Mouse (Mus musculus): ENCODE data around the gene Mcmbp. TPM values are rescaled to one million over a fixed set of nuclear protein-coding genes. Genes with fewer than 3 reads are reported as not detected.

Mcmbp gene
- polyA plus RNA-seq, 1 experiment = 8.9 TPM

GRCm38 (mm10) chr7:128739116-128739461 is 1.2 kb downstream of the Mcmbp start:
- H3K36me3 ChIP-seq (ENCODE audit: control insufficient read depth, insufficient read depth, low read length) = no peaks in the 10 kb centered on the region
- H3K4me3 ChIP-seq (ENCODE audit: control insufficient read depth, low read depth, low read length) = peak overlapping the region; percentile 38
- no peaks in the 10 kb centered on the region for H3K27me3 ChIP-seq (ENCODE audit: control insufficient read depth, insufficient read depth, low read length)
- H3K27ac ChIP-seq (ENCODE audit: control insufficient read depth, insufficient read depth, low read depth, low read length) = no peak overlapping the region
- TF ChIP-seq CTCF (IDR thresholded peaks at IDR 0.05; ENCODE audit: control insufficient read depth, insufficient read depth, insufficient replicate concordance, low read depth, low read length) (no peak), POLR2A (IDR thresholded peaks at IDR 0.05; ENCODE audit: control insufficient read depth, low read depth, low read length) (no peak)
- H3K4me1 ChIP-seq (ENCODE audit: control insufficient read depth, insufficient read depth, low read length) = peaks cover 8% of the 10 kb centered on the region; the same call in 1 of the 2 replicates

- no peak for TF ChIP-seq POLR2A (IDR thresholded peaks at IDR 0.05; ENCODE audit: control insufficient read depth, low read depth, low read length)
- TF ChIP-seq CTCF (IDR thresholded peaks at IDR 0.05; ENCODE audit: control insufficient read depth, insufficient read depth, insufficient replicate concordance, low read depth, low read length) = no peak
- H3K27ac ChIP-seq (ENCODE audit: control insufficient read depth, insufficient read depth, low read depth, low read length) = no peak overlapping the region
- peaks cover 8% of the 10 kb centered on the region; the same call in 1 of the 2 replicates for H3K4me1 ChIP-seq (ENCODE audit: control insufficient read depth, insufficient read depth, low read length)
- no peak overlapping the region for H3K4me3 ChIP-seq (ENCODE audit: control insufficient read depth, low read depth, low read length)
- H3K27me3 ChIP-seq (ENCODE audit: control insufficient read depth, insufficient read depth, low read length) = no peaks in the 10 kb centered on the region
- no peaks in the 10 kb centered on the region for H3K36me3 ChIP-seq (ENCODE audit: control insufficient read depth, insufficient read depth, low read length)
Measured at GRCm38 (mm10) chr7:128738041-128738440, 2.3 kb downstream of the Mcmbp start.

- TF ChIP-seq CTCF (IDR thresholded peaks at IDR 0.05; ENCODE audit: control insufficient read depth, insufficient read depth, insufficient replicate concordance, low read depth, low read length) = no peak
- TF ChIP-seq POLR2A (IDR thresholded peaks at IDR 0.05; ENCODE audit: control insufficient read depth, low read depth, low read length) = no peak
Measured at GRCm38 (mm10) chr7:128731585-128731984, 8.7 kb downstream of the Mcmbp start.

GRCm38 (mm10) chr7:128728738-128729137 is 11.6 kb downstream of the Mcmbp start:
- no peak overlapping the region for H3K4me3 ChIP-seq (ENCODE audit: control insufficient read depth, low read depth, low read length)
- no peak for TF ChIP-seq POLR2A (IDR thresholded peaks at IDR 0.05; ENCODE audit: control insufficient read depth, low read depth, low read length)
- no peaks in the 10 kb centered on the region for H3K4me1 ChIP-seq (ENCODE audit: control insufficient read depth, insufficient read depth, low read length)
- no peaks in the 10 kb centered on the region for H3K27me3 ChIP-seq (ENCODE audit: control insufficient read depth, insufficient read depth, low read length)
- no peaks in the 10 kb centered on the region for H3K36me3 ChIP-seq (ENCODE audit: control insufficient read depth, insufficient read depth, low read length)
- H3K27ac ChIP-seq (ENCODE audit: control insufficient read depth, insufficient read depth, low read depth, low read length) = no peak overlapping the region

More at GRCm38 (mm10) chr7:128731585-128731984, 8.7 kb downstream of the Mcmbp start:
- no peaks in the 10 kb centered on the region for H3K4me1 ChIP-seq (ENCODE audit: control insufficient read depth, insufficient read depth, low read length)
- H3K27me3 ChIP-seq (ENCODE audit: control insufficient read depth, insufficient read depth, low read length) = no peaks in the 10 kb centered on the region
- no peak overlapping the region for H3K4me3 ChIP-seq (ENCODE audit: control insufficient read depth, low read depth, low read length)
- no peak overlapping the region for H3K27ac ChIP-seq (ENCODE audit: control insufficient read depth, insufficient read depth, low read depth, low read length)
- H3K36me3 ChIP-seq (ENCODE audit: control insufficient read depth, insufficient read depth, low read length) = no peaks in the 10 kb centered on the region

GRCm38 (mm10) chr7:128727701-128728100 is 12.6 kb downstream of the Mcmbp start:
- no peaks in the 10 kb centered on the region for H3K4me1 ChIP-seq (ENCODE audit: control insufficient read depth, insufficient read depth, low read length)
- TF ChIP-seq POLR2A (IDR thresholded peaks at IDR 0.05; ENCODE audit: control insufficient read depth, low read depth, low read length) (no peak), CTCF (IDR thresholded peaks at IDR 0.05; ENCODE audit: control insufficient read depth, insufficient read depth, insufficient replicate concordance, low read depth, low read length) (no peak)
- H3K27ac ChIP-seq (ENCODE audit: control insufficient read depth, insufficient read depth, low read depth, low read length) = no peak overlapping the region
- H3K27me3 ChIP-seq (ENCODE audit: control insufficient read depth, insufficient read depth, low read length) = no peaks in the 10 kb centered on the region
- no peaks in the 10 kb centered on the region for H3K36me3 ChIP-seq (ENCODE audit: control insufficient read depth, insufficient read depth, low read length)
- H3K4me3 ChIP-seq (ENCODE audit: control insufficient read depth, low read depth, low read length) = no peak overlapping the region

- H3K4me3 ChIP-seq (ENCODE audit: control insufficient read depth, low read depth, low read length) = no peak overlapping the region
- H3K36me3 ChIP-seq (ENCODE audit: control insufficient read depth, insufficient read depth, low read length) = no peaks in the 10 kb centered on the region
- H3K27ac ChIP-seq (ENCODE audit: control insufficient read depth, insufficient read depth, low read depth, low read length) = no peak overlapping the region
- no peak for TF ChIP-seq POLR2A (IDR thresholded peaks at IDR 0.05; ENCODE audit: control insufficient read depth, low read depth, low read length)
- no peak for TF ChIP-seq CTCF (IDR thresholded peaks at IDR 0.05; ENCODE audit: control insufficient read depth, insufficient read depth, insufficient replicate concordance, low read depth, low read length)
- H3K4me1 ChIP-seq (ENCODE audit: control insufficient read depth, insufficient read depth, low read length) = no peaks in the 10 kb centered on the region
- no peaks in the 10 kb centered on the region for H3K27me3 ChIP-seq (ENCODE audit: control insufficient read depth, insufficient read depth, low read length)
Measured at GRCm38 (mm10) chr7:128726999-128727398, 13.3 kb downstream of the Mcmbp start.

- Histone ChIP-seq H3K4me3 (ENCODE audit: control insufficient read depth, low read depth, low read length) (no peak overlapping the region), H3K36me3 (ENCODE audit: control insufficient read depth, insufficient read depth, low read length) (no peaks in the 10 kb centered on the region), H3K27ac (ENCODE audit: control insufficient read depth, insufficient read depth, low read depth, low read length) (no peak overlapping the region), H3K4me1 (ENCODE audit: control insufficient read depth, insufficient read depth, low read length) (no peaks in the 10 kb centered on the region), H3K27me3 (ENCODE audit: control insufficient read depth, insufficient read depth, low read length) (no peaks in the 10 kb centered on the region)
- TF ChIP-seq POLR2A (IDR thresholded peaks at IDR 0.05; ENCODE audit: control insufficient read depth, low read depth, low read length) = no peak
- no peak for TF ChIP-seq CTCF (IDR thresholded peaks at IDR 0.05; ENCODE audit: control insufficient read depth, insufficient read depth, insufficient replicate concordance, low read depth, low read length)
Measured at GRCm38 (mm10) chr7:128725189-128725588, 15.1 kb downstream of the Mcmbp start.

DNA sequence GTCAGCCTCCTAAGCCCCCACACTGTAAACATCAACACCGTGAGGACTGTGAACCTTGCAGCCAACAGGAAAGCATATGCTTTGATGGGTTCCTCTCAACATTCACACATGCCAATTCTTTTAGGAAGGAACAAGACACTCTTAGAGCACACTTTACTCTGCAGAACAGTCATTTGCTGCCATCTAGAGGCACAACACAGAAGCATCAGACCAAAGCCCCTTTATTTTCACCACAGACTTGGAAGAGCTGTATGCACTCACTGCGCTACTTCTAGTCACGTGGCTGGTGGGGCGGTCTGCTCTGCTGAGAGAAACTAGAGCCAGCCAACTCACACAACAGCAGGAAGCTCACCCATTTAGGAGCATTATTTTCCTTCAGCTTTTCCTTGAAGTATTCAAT is 15.5 kb downstream of the Mcmbp start:
- no peaks in the 10 kb centered on the region for H3K27me3 ChIP-seq (ENCODE audit: control insufficient read depth, insufficient read depth, low read length)
- TF ChIP-seq POLR2A (IDR thresholded peaks at IDR 0.05; ENCODE audit: control insufficient read depth, low read depth, low read length) (no peak), CTCF (IDR thresholded peaks at IDR 0.05; ENCODE audit: control insufficient read depth, insufficient read depth, insufficient replicate concordance, low read depth, low read length) (no peak)
- H3K4me1 ChIP-seq (ENCODE audit: control insufficient read depth, insufficient read depth, low read length) = no peaks in the 10 kb centered on the region
- no peak overlapping the region for H3K27ac ChIP-seq (ENCODE audit: control insufficient read depth, insufficient read depth, low read depth, low read length)
- H3K36me3 ChIP-seq (ENCODE audit: control insufficient read depth, insufficient read depth, low read length) = no peaks in the 10 kb centered on the region
- no peak overlapping the region for H3K4me3 ChIP-seq (ENCODE audit: control insufficient read depth, low read depth, low read length)
